Mouse (Mus musculus) adrenal gland, postnatal 10 days (tissue): Measurements from ENCODE around the gene Tmc2. TPM values are rescaled to one million over a fixed set of nuclear protein-coding genes. Genes with fewer than 3 reads are reported as not detected.

Experiments
- DNase-seq: peaks from one replicate; pipeline ENCODE4 v3.0.0; 2021; ENCODE audit warnings: mixed read lengths
- total RNA-seq, 2 experiments: library from RNA; stranded (reverse); gene quantifications; 2 replicates each; pipeline ENCODE4 v1.2.3; 2021

Tmc2 gene
- total RNA-seq, 2 experiments from 2014 or later, result not detected

DNA sequence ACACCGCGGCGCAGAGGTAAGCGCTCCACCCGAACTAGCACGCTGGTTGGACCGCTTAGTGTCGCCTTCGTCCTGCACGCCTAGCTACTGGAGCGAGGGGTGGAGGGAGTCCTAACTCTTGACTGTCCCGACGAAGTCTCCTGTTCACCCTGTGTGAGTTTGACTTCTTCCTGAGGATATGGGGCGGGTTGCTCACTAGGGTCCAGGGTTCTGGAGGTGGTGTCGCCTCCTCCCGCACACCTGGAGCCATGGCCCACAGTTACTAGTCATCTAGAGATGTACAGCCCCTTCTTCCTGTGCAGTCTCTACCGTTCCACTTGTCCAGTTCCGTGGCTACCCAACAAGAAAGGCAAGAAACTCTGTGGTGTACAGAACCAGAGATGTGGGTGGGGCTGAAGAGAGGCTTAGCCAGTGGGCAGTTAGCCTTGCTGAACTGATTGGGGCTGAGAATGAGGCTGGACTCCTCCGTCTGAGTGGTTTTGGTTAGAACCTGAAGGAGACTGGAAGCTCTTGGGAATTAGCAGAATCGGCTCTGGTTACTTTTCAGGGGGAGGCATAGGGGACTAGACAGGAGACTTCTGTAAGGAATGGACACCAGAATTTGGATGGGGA, 101.2 kb downstream of the Tmc2 start:
- DNase-seq, result no peak

DNA sequence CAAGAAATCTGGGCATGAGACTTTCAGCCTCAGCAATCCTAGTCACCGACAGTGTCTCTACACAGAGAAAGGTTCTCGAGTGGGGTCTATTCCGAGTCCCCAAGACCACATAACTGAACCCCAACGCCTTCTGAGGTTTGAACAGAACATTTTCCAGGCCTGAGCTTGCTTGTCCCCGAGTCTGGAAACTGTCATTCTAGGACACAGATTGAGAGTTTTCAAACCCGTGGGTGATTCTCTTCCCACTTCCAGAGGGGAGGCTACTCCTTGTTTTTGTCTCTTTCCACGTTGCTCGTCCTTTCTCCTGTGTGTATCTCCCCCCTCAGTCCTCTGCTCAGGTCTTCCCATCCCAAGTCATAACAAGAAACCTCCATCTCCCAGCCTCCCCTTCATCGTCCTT, 102.6 kb downstream of the Tmc2 start:
- DNase-seq, result no peak

DNA sequence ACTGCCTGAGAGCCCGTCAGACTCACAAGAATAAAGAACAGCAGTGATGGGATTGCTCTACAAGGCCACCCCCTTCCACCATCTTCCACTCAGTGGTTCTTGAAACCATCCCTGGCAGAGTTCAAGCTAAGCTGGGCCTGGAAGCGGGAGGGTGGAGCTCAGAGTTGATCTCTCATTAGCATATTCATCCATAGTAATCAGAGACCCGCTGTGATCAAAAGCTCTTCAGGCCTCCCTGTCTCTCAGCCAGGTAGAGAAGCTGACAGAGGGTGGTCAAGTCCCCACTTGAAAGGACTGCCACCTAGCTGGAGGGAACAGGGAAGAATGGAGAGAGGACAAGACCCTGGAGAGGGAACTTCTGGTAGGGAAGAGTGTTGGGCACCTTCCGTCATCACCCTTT, 108.0 kb downstream of the Tmc2 start:
- no peak for DNase-seq

Other genes starting within 250 kb of the Tmc2 start
- gene Tgm3, start 182.8 kb upstream of the Tmc2 start, total RNA-seq, result under 1 TPM in 1 of 2 experiments, not detected in 1; 0.15 TPM
- gene Tgm6, start 82.8 kb upstream of the Tmc2 start, total RNA-seq, result not detected
- gene Snrpb, start 15.8 kb upstream of the Tmc2 start, total RNA-seq, result 100 to 1,000 TPM; 194 to 204 TPM
- gene Nop56, start 79.2 kb downstream of the Tmc2 start, total RNA-seq, result 10 to 100 TPM; 94.0 to 94.6 TPM
- 100 to 1,000 TPM; 814 to 881 TPM for gene Idh3b, start 89.4 kb downstream of the Tmc2 start, total RNA-seq
- 1 to 10 TPM; 4.5 to 6.2 TPM for gene Ebf4, start 100.0 kb downstream of the Tmc2 start, total RNA-seq
- gene Cpxm1, start 202.4 kb downstream of the Tmc2 start, total RNA-seq, result 10 to 100 TPM; 15.8 to 16.8 TPM
- gene Gm28372, start 210.0 kb downstream of the Tmc2 start, total RNA-seq, result not detected
- gene 1700020A23Rik, start 210.1 kb downstream of the Tmc2 start, total RNA-seq, result not detected
- not detected for gene Tmem239, start 211.3 kb downstream of the Tmc2 start, total RNA-seq
- gene Vps16, start 229.1 kb downstream of the Tmc2 start, total RNA-seq, result 10 to 100 TPM; 57.5 to 58.1 TPM
- gene Pced1a, start 229.5 kb downstream of the Tmc2 start, total RNA-seq, result 10 to 100 TPM; 12.3 to 14.3 TPM